Mouse (Mus musculus) inflammation-experienced regulatory T-cells (primary cell): ENCODE data around the gene Ep400. TPM values are rescaled to one million over a fixed set of nuclear protein-coding genes. Genes with fewer than 3 reads are reported as not detected.

Experiments
- polyA plus RNA-seq, 2 experiments: library from polyadenylated mRNA; unstranded; fragments of 100-300 nt; shearing (Covaris generic); gene quantifications; one replicate each; pipeline ENCODE4 v1.2.1; 2017

Gene Ep400
- polyA plus RNA-seq = 10 to 100 TPM; 42.1 to 52.9 TPM

GRCm38 (mm10) chr5:110770448-110771158, at the start of gene Ep400:
Gene Ep400, minus strand, starts transcription at chr5:110770717.

GRCm38 (mm10) chr5:110809667-110810325, 39.3 kb upstream of the Ep400 start, which contains the start of gene Ulk1:
Gene Ulk1, minus strand, starts transcription at chr5:110810097.

GRCm38 (mm10) chr5:110779998-110780760, 9.7 kb upstream of the Ep400 start, which contains the start of gene Pus1:
Gene Pus1, minus strand, starts transcription at chr5:110780659.

GRCm38 (mm10) chr5:110652719-110653648, 117.5 kb downstream of the Ep400 start, which contains the start of the genes Noc4l and Ddx51:
Gene Noc4l, minus strand, starts transcription at chr5:110653417.
Gene Ddx51, plus strand, starts transcription at chr5:110653451.

Other genes starting within 250 kb of the Ep400 start
- gene Galnt9, start 226.4 kb downstream of the Ep400 start, polyA plus RNA-seq = 10 to 100 TPM in 1 of 2 experiments, 1 to 10 TPM in 1; 6.4 to 18.1 TPM
- 10 to 100 TPM; 72.2 to 91.8 TPM for gene Noc4l, start 117.3 kb downstream of the Ep400 start, polyA plus RNA-seq
- 10 to 100 TPM; 43.3 to 65.3 TPM for gene Ddx51, start 117.3 kb downstream of the Ep400 start, polyA plus RNA-seq
- gene Pus1, start 9.9 kb upstream of the Ep400 start, polyA plus RNA-seq = 10 to 100 TPM; 33.4 to 36.9 TPM
- gene Ulk1, start 39.4 kb upstream of the Ep400 start, polyA plus RNA-seq = 10 to 100 TPM; 25.6 to 26.0 TPM
- 10 to 100 TPM; 17.4 to 22.2 TPM for gene Hscb, start 69.1 kb upstream of the Ep400 start, polyA plus RNA-seq
- 1 to 10 TPM; 5.4 to 8.3 TPM for gene Chek2, start 69.3 kb upstream of the Ep400 start, polyA plus RNA-seq
- 1 to 10 TPM; 5.3 to 6.1 TPM for gene Ttc28, start 109.1 kb upstream of the Ep400 start, polyA plus RNA-seq